Mouse (Mus musculus) midbrain, embryonic 13.5 days (tissue): Measurements from ENCODE around the gene Fto. TPM values are rescaled to one million over a fixed set of nuclear protein-coding genes. Genes with fewer than 3 reads are reported as not detected.

Experiments used
- ATAC-seq: fragments of 200-750 bp; cut with Nextera tagmentation; 2 replicates; pipeline ENCODE4 v1.8.0; 2017; ENCODE audit warnings: mild to moderate bottlenecking, moderate TSS enrichment, moderate library complexity
- H3K27ac ChIP-seq: fragments of 300-500 bp; sonication (generic); 2 replicates; pipeline ENCODE4 v1.5.1; 2015; ENCODE audit warnings: inconsistent platforms, mild to moderate bottlenecking, moderate library complexity
- H3K27me3 ChIP-seq: fragments of 300-500 bp; sonication (generic); 2 replicates; pipeline ENCODE4 v1.6.1; 2015; ENCODE audit warnings: mild to moderate bottlenecking, inconsistent platforms
- H3K36me3 ChIP-seq: fragments of 300-500 bp; sonication (generic); 2 replicates; pipeline ENCODE4 v1.6.1; 2015; ENCODE audit warnings: mild to moderate bottlenecking, inconsistent platforms
- H3K4me1 ChIP-seq: fragments of 300-500 bp; sonication (generic); replicated peaks from 2 replicates; pipeline ENCODE4 v1.6.1; 2015; ENCODE audit warnings: inconsistent platforms
- H3K4me2 ChIP-seq: fragments of 300-500 bp; sonication (generic); replicated peaks from 2 replicates; pipeline ENCODE4 v1.6.1; 2015; ENCODE audit warnings: moderate library complexity, mild to moderate bottlenecking, inconsistent platforms
- H3K4me3 ChIP-seq: fragments of 300-500 bp; sonication (generic); replicated peaks from 2 replicates; pipeline ENCODE4 v1.5.1; 2015; ENCODE audit warnings: mild to moderate bottlenecking, inconsistent platforms
- H3K9ac ChIP-seq: fragments of 300-500 bp; sonication (generic); replicated peaks from 2 replicates; pipeline ENCODE4 v1.6.1; 2015; ENCODE audit warnings: mild to moderate bottlenecking, inconsistent platforms
- H3K9me3 ChIP-seq: fragments of 300-500 bp; sonication (generic); 2 replicates; pipeline ENCODE4 v1.6.1; 2016; ENCODE audit warnings: mild to moderate bottlenecking, inconsistent platforms
- WGBS: fragments of 180-500 bp; shearing (Covaris S2); methylation state at CpG from one replicate; pipeline ENCODE4 v1.1.7; 2015; 5-methylcytosine and 5-hydroxymethylcytosine counted together
- polyA plus RNA-seq: library from polyadenylated mRNA; unstranded; fragments of >200 nt; fragmentation: Nextera tagmentation; extraction: Ambion mirVana; gene quantifications from 2 replicates; pipeline ENCODE4 v1.2.1, GENCODE M21; 2015

Fto gene
- polyA plus RNA-seq, 1 experiment from 2014 or later: 128 TPM

DNA sequence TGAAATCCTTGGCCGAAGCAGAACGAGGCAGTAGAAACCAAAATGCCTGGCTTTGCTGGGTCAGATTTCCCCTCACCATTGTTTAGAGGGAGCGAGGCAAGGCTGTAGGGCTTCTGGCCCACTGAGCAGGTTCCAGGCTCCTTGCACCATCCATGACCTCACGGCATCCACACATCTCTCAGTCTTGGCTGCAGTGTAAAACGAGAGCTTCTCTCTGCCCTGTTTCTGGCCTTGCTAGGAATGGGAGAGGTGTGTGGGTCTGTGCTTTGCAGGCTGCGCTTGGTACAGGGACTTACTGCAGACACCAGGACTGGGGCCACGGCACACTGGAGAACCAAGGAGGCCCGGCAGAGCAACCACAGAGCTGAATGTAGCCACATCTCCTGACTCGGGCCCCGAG, 132.2 kb downstream of the Fto start:
- 81% methylated on average over 10 of the region's 10 CpGs for WGBS

DNA sequence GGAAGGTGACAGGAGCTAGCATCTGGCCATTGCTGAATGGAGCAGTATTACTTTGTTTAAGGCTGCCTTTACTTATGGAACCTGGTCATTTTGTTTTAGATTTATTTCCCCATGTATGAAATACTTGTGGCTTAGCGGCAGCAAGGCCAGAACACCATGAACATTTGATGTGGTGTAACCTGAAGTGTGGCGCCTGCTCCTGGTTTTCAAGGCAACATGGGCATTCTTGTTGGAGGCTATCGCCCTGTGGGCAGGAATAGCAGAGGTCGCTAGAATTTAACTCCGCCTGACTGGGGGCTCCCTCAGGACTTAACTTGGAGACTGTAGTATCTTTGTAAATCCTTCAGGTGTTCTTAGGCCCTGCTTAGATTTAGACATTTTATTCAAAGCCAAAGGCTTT, 132.7 kb downstream of the Fto start:
- H3K36me3 ChIP-seq: peaks cover 4% of the 10 kb centered on the region; the same call in 1 of the 2 replicates

More for the DNA sequence above, 132.2 kb downstream of the Fto start:
- Histone ChIP-seq H3K9me3 (no peaks in the 10 kb centered on the region), H3K9ac (no peak overlapping the region), H3K4me3 (no peak overlapping the region), H3K27me3 (no peaks in the 10 kb centered on the region), H3K27ac (no peak overlapping the region), H3K4me2 (no peak overlapping the region), H3K36me3 (peaks cover 4% of the 10 kb centered on the region; the same call in 1 of the 2 replicates), H3K4me1 (no peaks in the 10 kb centered on the region)
- ATAC-seq: no peak

DNA sequence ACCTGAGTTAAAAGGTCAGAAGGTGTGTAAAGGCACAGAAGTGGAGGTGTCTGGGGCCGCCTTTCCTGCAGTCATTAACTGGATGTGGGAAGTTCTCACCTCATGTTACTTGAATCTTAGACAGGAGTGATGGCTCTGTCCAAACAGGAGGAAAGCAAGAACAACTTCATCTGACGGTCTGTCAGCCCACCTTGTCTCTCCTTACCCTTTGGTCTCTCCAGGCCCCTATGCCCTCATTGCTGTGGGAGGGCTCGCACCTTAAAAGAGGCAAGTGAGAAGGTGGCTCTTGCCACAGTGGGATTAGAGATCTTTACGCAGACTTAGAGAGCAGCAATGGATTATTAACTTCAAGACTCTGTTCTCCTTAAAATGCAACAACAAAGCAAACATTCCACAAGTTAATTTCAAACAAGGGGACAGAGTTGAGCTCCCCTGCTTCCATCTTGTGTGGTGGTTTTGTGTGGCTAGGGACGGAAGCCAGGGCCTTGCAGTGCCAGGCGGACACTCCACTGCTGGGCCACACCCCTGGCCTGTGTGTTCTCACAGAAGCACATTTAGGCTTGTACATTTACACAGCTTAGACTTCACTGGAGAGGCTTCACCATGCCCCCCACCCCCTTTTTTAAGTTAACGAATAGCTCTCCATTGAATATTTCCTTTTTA, 135.5 kb downstream of the Fto start:
- H3K4me1 ChIP-seq: no peaks in the 10 kb centered on the region
- no peak for ATAC-seq
- H3K27me3 ChIP-seq: no peaks in the 10 kb centered on the region
- no peak overlapping the region for H3K9ac ChIP-seq
- no peaks in the 10 kb centered on the region for H3K9me3 ChIP-seq
- 85% methylated on average over 7 of the region's 7 CpGs for WGBS
- H3K36me3 ChIP-seq: no peaks in the 10 kb centered on the region
- H3K4me3 ChIP-seq: no peak overlapping the region
- no peak overlapping the region for H3K27ac ChIP-seq
- H3K4me2 ChIP-seq: no peak overlapping the region

More for the DNA sequence above, 132.7 kb downstream of the Fto start:
- Histone ChIP-seq H3K4me1 (no peaks in the 10 kb centered on the region), H3K9ac (no peak overlapping the region), H3K4me2 (no peak overlapping the region), H3K4me3 (no peak overlapping the region), H3K27me3 (no peaks in the 10 kb centered on the region), H3K27ac (no peak overlapping the region), H3K9me3 (no peaks in the 10 kb centered on the region)
- 93% methylated on average over 5 of the region's 5 CpGs for WGBS
- ATAC-seq: no peak

DNA sequence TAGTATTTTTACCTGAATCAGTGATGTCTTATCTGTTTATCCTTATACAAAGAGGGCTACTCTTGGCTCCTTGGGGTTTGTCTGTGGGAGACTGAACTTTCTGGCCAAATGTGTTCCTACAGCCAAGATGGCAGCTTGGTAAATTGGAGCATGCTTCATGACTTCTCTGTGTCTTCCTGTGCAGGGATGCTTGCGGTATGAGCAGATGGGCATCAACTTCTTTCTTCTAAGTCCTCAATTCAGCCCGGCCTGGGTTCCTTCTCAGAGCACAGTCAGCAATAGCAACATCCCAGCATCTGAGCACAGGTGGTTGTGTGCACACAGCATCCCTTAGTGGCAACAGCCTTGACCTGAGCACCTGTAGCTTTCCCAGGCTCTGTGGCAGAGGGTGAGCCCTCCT, 141.6 kb downstream of the Fto start:
- no peaks in the 10 kb centered on the region for H3K27me3 ChIP-seq
- H3K27ac ChIP-seq: no peak overlapping the region
- peaks cover 5% of the 10 kb centered on the region; the same call in 1 of the 2 replicates for H3K4me1 ChIP-seq
- ATAC-seq: no peak
- no peaks in the 10 kb centered on the region for H3K36me3 ChIP-seq
- no peaks in the 10 kb centered on the region for H3K9me3 ChIP-seq
- H3K4me2 ChIP-seq: no peak overlapping the region
- no peak overlapping the region for H3K4me3 ChIP-seq
- no peak overlapping the region for H3K9ac ChIP-seq
- WGBS: 93% methylated on average over 2 of the region's 2 CpGs

DNA sequence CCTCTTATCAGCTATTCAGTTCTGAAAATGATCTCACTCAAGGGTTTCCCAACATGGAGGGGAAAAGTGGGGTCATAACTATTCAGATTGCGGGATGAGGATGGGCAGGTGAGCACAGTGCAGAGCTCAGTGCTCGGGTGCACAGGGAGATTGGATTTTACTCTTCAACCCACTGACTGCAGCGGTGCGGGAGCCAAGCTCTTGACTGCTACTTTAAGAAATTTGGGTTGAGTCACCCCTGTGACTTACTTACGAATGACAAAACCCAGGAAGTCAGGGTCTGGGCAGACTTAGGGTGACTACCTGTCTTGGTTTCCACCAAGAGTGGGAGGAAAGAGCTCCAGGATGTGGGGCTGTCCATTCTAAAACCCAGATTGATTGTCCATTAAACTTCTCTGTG, 142.3 kb downstream of the Fto start:
- no peak for ATAC-seq
- no peak overlapping the region for H3K9ac ChIP-seq

DNA sequence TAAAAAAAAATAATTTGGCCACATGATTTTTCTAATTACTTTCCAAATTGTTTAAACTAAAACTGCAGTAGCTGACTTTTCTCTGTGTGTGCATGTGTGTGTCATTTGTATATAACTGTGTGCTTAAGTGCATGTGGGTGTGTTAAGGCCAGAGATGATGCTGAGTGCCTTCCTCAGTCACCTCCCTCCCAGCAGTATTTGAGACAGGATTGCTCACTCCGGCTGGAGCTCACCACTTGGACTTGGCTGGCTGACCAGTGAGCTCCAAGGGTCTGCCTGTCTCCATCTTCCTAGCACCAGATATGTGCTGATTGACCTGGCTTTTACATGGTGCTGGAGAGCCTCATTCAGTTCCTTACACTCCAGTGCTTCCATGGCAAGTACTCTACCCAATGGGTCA, 144.7 kb downstream of the Fto start:
- ATAC-seq: no peak
- Histone ChIP-seq H3K27me3 (no peaks in the 10 kb centered on the region), H3K36me3 (no peaks in the 10 kb centered on the region), H3K4me1 (peaks cover 5% of the 10 kb centered on the region; the same call in 1 of the 2 replicates), H3K4me3 (no peak overlapping the region), H3K9ac (no peak overlapping the region), H3K4me2 (no peak overlapping the region), H3K27ac (no peak overlapping the region), H3K9me3 (no peaks in the 10 kb centered on the region)
- WGBS: 89% methylated on average over 1 of the region's 1 CpGs

More for the DNA sequence above, 142.3 kb downstream of the Fto start:
- H3K4me1 ChIP-seq: peaks cover 5% of the 10 kb centered on the region; the same call in 1 of the 2 replicates
- H3K27ac ChIP-seq: no peak overlapping the region
- WGBS: 94% methylated on average over 5 of the region's 5 CpGs
- no peaks in the 10 kb centered on the region for H3K9me3 ChIP-seq
- no peak overlapping the region for H3K4me3 ChIP-seq
- no peaks in the 10 kb centered on the region for H3K27me3 ChIP-seq
- no peaks in the 10 kb centered on the region for H3K36me3 ChIP-seq
- H3K4me2 ChIP-seq: no peak overlapping the region

DNA sequence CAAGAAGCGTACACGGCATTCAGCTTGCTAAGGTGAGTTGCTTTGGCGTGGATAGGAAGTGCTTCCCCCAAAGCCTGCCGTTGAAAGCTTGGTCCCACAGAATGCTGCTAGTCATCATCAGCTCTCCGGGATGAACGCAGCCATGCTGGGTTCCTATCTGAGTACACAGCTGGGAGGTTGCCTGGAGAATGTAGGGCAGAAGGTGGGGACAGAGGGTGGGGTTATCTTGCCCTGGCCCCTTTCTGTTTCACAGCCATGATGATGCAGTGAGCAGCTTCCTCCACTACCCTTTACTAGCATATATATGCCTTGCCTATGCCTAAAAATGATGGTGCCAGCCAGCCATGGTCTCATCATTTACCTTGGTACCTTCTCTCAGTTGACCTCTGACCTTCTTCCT, 147.6 kb downstream of the Fto start:
- H3K27ac ChIP-seq: no peak overlapping the region
- WGBS: 90% methylated on average over 6 of the region's 6 CpGs
- H3K4me1 ChIP-seq: no peaks in the 10 kb centered on the region
- no peak overlapping the region for H3K4me2 ChIP-seq
- H3K4me3 ChIP-seq: no peak overlapping the region
- H3K27me3 ChIP-seq: no peaks in the 10 kb centered on the region
- H3K9ac ChIP-seq: no peak overlapping the region
- ATAC-seq: no peak
- no peaks in the 10 kb centered on the region for H3K36me3 ChIP-seq
- no peaks in the 10 kb centered on the region for H3K9me3 ChIP-seq

DNA sequence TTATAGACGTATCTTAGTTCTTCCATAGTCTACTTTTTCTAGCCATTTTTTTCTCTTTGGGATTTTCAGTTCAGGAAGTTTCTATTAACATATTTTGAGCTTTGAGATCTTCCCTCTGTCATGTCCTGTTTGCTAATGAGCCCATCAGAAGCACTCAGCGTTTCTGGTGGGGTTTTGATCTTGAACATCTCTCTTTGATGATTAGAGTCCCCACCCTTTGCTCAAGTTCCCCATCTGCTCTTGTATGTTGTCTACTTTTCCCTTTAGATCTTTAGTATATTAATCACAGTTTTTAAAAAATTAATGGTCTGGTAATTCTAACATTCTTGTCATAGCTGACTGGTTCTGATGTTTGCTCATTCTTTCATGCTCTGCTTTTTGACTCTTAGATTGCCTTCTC, 150.4 kb downstream of the Fto start:
- H3K27me3 ChIP-seq: no peaks in the 10 kb centered on the region
- ATAC-seq: no peak
- no peak overlapping the region for H3K4me2 ChIP-seq
- H3K4me1 ChIP-seq: no peaks in the 10 kb centered on the region
- H3K36me3 ChIP-seq: no peaks in the 10 kb centered on the region
- 79% methylated on average over 2 of the region's 2 CpGs for WGBS
- no peaks in the 10 kb centered on the region for H3K9me3 ChIP-seq
- no peak overlapping the region for H3K4me3 ChIP-seq
- no peak overlapping the region for H3K27ac ChIP-seq
- no peak overlapping the region for H3K9ac ChIP-seq

DNA sequence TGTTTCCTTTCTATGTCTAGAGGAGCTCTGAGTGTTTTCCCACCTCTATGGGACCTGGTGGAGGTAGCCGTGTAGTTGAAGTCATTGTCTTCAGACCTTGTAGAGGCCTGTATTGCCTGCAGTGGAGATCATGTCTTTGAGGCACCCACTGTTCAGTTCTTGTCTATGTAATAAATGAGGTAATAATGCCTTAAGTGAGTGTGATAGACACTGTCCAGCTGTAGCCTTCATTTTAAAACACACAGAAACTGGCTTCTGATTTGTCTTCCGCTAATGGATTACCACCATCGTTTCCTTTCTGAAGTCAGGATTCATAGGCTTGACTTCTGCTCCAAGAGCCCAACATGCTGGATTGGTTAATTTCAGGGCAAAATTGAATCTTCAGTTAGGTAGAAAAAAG, 154.1 kb downstream of the Fto start:
- no peak overlapping the region for H3K27ac ChIP-seq
- no peak for ATAC-seq
- H3K36me3 ChIP-seq: no peaks in the 10 kb centered on the region
- no peaks in the 10 kb centered on the region for H3K9me3 ChIP-seq
- no peaks in the 10 kb centered on the region for H3K27me3 ChIP-seq
- no peak overlapping the region for H3K4me2 ChIP-seq
- no peak overlapping the region for H3K4me3 ChIP-seq
- H3K9ac ChIP-seq: no peak overlapping the region
- WGBS: 94% methylated on average over 3 of the region's 3 CpGs
- no peaks in the 10 kb centered on the region for H3K4me1 ChIP-seq

DNA sequence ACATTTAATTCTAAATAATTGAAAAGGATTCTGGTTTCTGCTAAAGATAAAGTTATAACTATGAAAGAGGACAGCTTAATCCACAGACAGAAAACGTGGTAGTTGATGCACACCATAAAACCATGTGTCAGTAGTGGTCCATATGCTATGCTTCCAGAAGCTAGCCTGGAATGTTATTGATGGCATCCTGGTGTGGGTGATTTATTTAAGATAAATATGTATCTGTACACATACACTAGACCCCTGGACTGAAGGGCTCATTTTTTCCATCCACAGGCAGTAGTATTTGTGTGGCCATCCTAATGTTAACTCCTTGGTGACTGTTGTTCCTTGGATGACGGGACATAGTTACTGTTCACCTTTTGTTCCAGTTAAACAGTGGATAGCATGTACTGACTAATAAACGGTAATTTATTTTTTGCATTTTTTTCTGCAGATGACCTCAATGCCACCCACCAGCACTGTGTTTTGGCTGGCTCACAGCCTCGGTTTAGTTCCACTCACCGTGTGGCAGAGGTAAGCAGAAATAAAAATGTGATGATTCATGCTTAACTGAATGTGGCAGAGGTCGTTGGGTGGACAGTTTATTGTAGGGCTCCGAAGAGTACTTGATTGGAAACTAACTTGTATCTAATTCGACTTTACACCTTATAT, 154.7 kb downstream of the Fto start:
- Histone ChIP-seq H3K4me3 (no peak overlapping the region), H3K9me3 (no peaks in the 10 kb centered on the region), H3K4me2 (no peak overlapping the region), H3K9ac (no peak overlapping the region), H3K4me1 (no peaks in the 10 kb centered on the region), H3K27ac (no peak overlapping the region), H3K36me3 (no peaks in the 10 kb centered on the region), H3K27me3 (no peaks in the 10 kb centered on the region)
- ATAC-seq: no peak
- 94% methylated on average over 8 of the region's 8 CpGs for WGBS

DNA sequence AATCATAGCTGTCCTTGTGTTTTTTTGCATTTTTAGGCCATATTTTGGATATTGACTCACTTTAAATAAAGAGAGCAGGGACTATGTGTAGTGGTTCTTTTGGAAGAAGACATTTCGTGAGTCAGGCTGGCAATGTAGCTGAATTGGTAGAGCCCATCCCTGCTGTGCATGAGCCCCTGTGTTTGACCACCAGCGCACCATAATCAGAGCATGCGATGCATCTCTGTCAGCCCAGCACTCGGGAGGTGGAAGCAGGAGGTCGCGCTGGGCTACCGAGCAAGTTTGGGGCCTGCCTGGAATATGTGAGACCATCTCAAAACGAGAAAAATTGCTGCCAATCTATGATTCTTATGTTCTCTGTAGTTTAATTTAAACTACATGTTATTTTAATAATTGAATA, 156.1 kb downstream of the Fto start:
- Histone ChIP-seq H3K27ac (no peak overlapping the region), H3K9ac (no peak overlapping the region), H3K4me2 (no peak overlapping the region), H3K4me1 (no peaks in the 10 kb centered on the region), H3K36me3 (peaks cover 4% of the 10 kb centered on the region), H3K27me3 (no peaks in the 10 kb centered on the region), H3K9me3 (no peaks in the 10 kb centered on the region), H3K4me3 (no peak overlapping the region)
- 91% methylated on average over 8 of the region's 8 CpGs for WGBS
- no peak for ATAC-seq

DNA sequence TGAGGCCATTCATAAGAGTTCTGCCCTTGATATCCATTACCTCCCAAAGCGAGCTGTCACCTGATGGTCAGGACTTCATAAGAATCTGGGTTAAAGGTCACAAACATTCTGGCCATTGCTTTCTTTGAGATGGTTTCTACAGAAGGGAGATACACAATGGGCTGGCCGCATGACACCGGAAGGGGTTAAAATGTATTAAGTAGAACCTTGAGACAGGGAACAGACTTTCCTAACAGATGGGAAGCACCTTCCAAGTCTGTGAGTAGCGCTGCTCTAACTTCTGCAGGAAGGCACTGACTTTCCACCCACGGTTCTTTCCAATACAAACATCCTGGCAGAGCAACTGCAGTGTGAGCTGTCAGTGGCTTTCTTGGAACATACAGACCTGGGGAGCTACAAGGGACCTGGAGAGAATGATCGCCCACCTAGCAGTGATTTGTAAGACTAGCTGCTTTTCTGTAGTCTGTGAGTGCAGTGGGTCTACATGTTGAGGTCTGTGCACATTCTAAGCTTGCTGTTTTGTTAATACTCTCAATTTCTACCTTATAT, 161.5 kb downstream of the Fto start:
- ATAC-seq: no peak
- Histone ChIP-seq H3K9ac (no peak overlapping the region), H3K9me3 (no peaks in the 10 kb centered on the region), H3K27ac (no peak overlapping the region), H3K4me2 (no peak overlapping the region), H3K4me1 (no peaks in the 10 kb centered on the region), H3K36me3 (peaks cover 23% of the 10 kb centered on the region), H3K4me3 (no peak overlapping the region), H3K27me3 (no peaks in the 10 kb centered on the region)
- WGBS: 93% methylated on average over 6 of the region's 6 CpGs
